Mouse (Mus musculus) heart, adult 2 months (tissue): ENCODE results near the gene Tjp1.

Experiments used
- CTCF ChIP-seq: fragments of 200-600 bp; IDR thresholded peaks from 2 replicates; pipeline ENCODE4 v1.8.1; 2022; ENCODE audit warnings: antibody characterized with exemption, mild to moderate bottlenecking, moderate library complexity
- POLR2A ChIP-seq: fragments of 200-500 bp; IDR thresholded peaks from 2 replicates; pipeline ENCODE4 v1.6.1; 2011; ENCODE audit warnings: mild to moderate bottlenecking, low read depth, low read length, control low read depth; ENCODE audit not compliant: insufficient read depth

GRCm38 (mm10) chr7:65378818-65379565, 148.6 kb downstream of the Tjp1 start:
- TF ChIP-seq CTCF (no peak), POLR2A (no peak)
